Mouse (Mus musculus): ENCODE data around the gene Ccdc141. TPM values are rescaled to one million over a fixed set of nuclear protein-coding genes. Genes with fewer than 3 reads are reported as not detected.
A peak's percentile ranks its signal among the peaks of the same experiment; 100 is the strongest.

Gene Ccdc141
- polyA plus RNA-seq, 1 experiment from 2014 or later: 8.4 TPM

DNA sequence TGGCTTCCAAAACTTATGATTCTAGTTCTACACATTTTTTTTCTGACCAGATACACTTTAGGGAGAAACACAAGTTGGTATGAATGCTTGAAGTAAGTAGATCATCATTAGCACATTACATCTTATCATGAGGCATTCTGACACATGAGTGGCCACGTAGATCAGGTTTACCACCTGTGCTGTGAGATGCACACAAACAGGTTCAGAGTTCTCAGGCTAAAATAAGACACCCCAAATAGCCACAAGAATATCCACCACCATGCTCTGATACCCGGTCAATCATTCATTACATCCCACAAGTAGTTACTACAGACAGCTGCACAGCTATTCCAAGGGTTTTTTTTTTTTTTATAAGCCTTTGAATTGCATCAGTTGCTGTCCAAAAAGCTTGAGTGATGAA is 59.3 kb downstream of the Ccdc141 start:
- no peak overlapping the region for H3K9ac ChIP-seq
- H3K4me3 ChIP-seq (ENCODE audit: low read depth, low read length): no peak overlapping the region
- H3K9me3 ChIP-seq (ENCODE audit: low read depth, low read length): no peaks in the 10 kb centered on the region
- H3K4me1 ChIP-seq (ENCODE audit: insufficient read depth): no peaks in the 10 kb centered on the region
- no peak for TF ChIP-seq CTCF (IDR thresholded peaks at IDR 0.05; ENCODE audit: low read depth)
- H3K4me2 ChIP-seq: no peak overlapping the region
- H3K36me3 ChIP-seq (ENCODE audit: insufficient read depth): no peaks in the 10 kb centered on the region
- no peaks in the 10 kb centered on the region for H3K27me3 ChIP-seq (ENCODE audit: insufficient read depth, low read length)
- H3K27ac ChIP-seq (ENCODE audit: low read depth): no peak overlapping the region
- ATAC-seq (ENCODE audit: insufficient read depth) (no peak), DNase-seq (no peak)
- 85% methylated on average over 2 of the region's 2 CpGs for WGBS

DNA sequence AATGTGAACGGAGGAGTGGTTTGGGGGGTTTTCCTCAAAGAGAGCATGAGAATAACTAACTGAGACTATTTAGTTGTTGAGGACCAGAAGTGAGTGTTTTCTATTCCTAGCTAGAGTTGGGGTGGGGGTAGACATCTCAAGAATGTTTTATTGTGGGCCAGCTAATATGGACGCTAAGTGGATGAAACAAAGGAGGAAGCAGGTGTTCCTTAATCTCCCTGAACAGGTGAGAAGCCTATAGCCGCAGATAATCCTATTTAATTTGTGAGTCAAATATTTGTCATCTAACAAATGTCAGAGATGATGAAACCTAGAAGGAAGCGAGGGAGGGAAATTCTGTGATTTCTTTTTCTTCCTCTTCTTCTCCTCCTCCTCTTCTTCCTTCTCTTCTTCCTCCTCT is 60.1 kb downstream of the Ccdc141 start:
- no peak overlapping the region for H3K4me3 ChIP-seq (ENCODE audit: low read depth, low read length)
- no peaks in the 10 kb centered on the region for H3K36me3 ChIP-seq (ENCODE audit: insufficient read depth)
- no peak overlapping the region for H3K4me2 ChIP-seq
- no peak for TF ChIP-seq CTCF (IDR thresholded peaks at IDR 0.05; ENCODE audit: low read depth)
- H3K27me3 ChIP-seq (ENCODE audit: insufficient read depth, low read length): no peaks in the 10 kb centered on the region
- ATAC-seq (ENCODE audit: insufficient read depth) (no peak), DNase-seq (no peak)
- 74% methylated on average over 4 of the region's 4 CpGs for WGBS
- H3K9me3 ChIP-seq (ENCODE audit: low read depth, low read length): no peaks in the 10 kb centered on the region
- H3K9ac ChIP-seq: no peak overlapping the region
- H3K27ac ChIP-seq (ENCODE audit: low read depth): no peak overlapping the region
- H3K4me1 ChIP-seq (ENCODE audit: insufficient read depth): no peaks in the 10 kb centered on the region

DNA sequence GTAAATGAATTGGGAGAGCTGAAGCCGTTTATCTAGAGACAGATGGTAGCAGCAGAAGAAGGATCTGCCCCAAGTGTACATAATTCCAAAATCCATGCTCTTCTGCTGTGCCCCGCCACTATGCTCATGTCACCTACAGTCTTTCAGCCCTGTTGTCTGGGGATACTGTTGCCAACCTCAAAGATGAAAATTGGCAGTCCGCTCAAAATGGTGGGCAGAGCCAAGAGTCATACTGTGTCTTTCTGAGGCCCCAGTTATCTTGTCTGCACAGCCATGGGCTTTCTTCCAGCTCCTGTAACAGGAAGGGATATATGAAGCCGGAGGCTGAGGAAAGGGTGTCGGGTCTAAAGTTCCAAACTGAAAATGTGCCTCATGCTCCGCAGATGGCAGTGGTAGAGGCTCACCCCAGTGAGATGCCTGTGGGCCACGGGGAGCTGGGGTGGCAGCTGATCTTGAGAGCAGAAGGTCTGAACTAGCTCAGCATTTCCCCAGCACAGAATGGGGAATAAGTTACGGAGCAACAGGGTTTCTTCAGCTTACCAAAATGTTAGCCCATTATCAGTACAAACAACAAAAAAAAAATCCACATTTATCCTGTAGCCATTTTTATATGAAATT is 60.8 kb downstream of the Ccdc141 start:
- DNase-seq (peak; percentile 35), ATAC-seq (ENCODE audit: insufficient read depth) (no peak)
- Histone ChIP-seq H3K9ac (no peak overlapping the region), H3K27ac (ENCODE audit: low read depth) (no peak overlapping the region), H3K9me3 (ENCODE audit: low read depth, low read length) (no peaks in the 10 kb centered on the region), H3K36me3 (ENCODE audit: insufficient read depth) (no peaks in the 10 kb centered on the region), H3K27me3 (ENCODE audit: insufficient read depth, low read length) (no peaks in the 10 kb centered on the region), H3K4me3 (ENCODE audit: low read depth, low read length) (no peak overlapping the region), H3K4me2 (no peak overlapping the region), H3K4me1 (ENCODE audit: insufficient read depth) (no peaks in the 10 kb centered on the region)
- no peak for TF ChIP-seq CTCF (IDR thresholded peaks at IDR 0.05; ENCODE audit: low read depth)
- WGBS: 73% methylated on average over 8 of the region's 8 CpGs

DNA sequence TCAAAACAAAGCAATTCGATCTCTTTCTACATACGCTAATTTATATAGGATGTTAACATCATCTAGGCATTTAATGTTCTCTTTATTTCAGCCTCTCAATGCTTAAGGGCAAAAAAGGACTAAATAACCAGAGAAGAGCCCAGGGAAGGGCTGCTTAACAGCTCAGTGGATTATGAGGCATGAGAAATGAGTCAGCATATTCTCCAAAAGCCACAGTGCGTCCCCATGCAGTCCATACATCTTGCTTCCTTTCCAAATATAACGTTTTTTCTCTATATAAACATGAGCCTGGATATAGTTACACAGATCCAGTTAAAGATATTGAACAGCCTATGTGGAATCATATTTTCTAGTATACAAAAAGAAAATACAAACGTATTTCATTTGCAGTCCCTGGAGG is 61.9 kb downstream of the Ccdc141 start:
- no peak overlapping the region for H3K4me3 ChIP-seq (ENCODE audit: low read depth, low read length)
- H3K27me3 ChIP-seq (ENCODE audit: insufficient read depth, low read length): no peaks in the 10 kb centered on the region
- 67% methylated on average over 5 of the region's 5 CpGs for WGBS
- DNase-seq (no peak), ATAC-seq (ENCODE audit: insufficient read depth) (no peak)
- TF ChIP-seq CTCF (IDR thresholded peaks at IDR 0.05; ENCODE audit: low read depth): no peak
- H3K4me1 ChIP-seq (ENCODE audit: insufficient read depth): no peaks in the 10 kb centered on the region
- no peaks in the 10 kb centered on the region for H3K36me3 ChIP-seq (ENCODE audit: insufficient read depth)
- no peak overlapping the region for H3K27ac ChIP-seq (ENCODE audit: low read depth)
- no peaks in the 10 kb centered on the region for H3K9me3 ChIP-seq (ENCODE audit: low read depth, low read length)
- H3K4me2 ChIP-seq: no peak overlapping the region
- H3K9ac ChIP-seq: no peak overlapping the region

DNA sequence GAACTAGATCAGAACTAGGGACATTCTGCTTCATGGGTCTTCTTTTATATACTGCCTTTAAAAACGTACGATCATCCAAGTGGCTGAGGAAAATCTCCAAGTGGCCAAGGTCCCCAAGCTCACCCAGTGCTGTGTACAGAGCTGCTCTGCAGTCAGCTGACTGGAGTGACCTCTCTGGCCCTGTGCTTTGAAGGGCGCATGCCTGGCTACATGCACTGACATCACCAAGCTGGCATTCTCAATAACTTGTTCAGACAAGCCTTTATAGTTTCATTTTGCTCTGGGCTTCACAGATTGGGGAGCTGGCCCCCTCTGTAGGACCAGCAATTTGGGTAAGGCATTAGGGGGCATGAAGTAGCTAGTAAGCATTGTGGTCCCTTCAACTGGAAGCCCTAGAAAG is 64.3 kb downstream of the Ccdc141 start:
- Histone ChIP-seq H3K4me3 (ENCODE audit: low read depth, low read length) (no peak overlapping the region), H3K27me3 (ENCODE audit: insufficient read depth, low read length) (no peaks in the 10 kb centered on the region), H3K27ac (ENCODE audit: low read depth) (no peak overlapping the region), H3K4me2 (no peak overlapping the region), H3K4me1 (ENCODE audit: insufficient read depth) (no peaks in the 10 kb centered on the region), H3K36me3 (ENCODE audit: insufficient read depth) (no peaks in the 10 kb centered on the region), H3K9ac (no peak overlapping the region), H3K9me3 (ENCODE audit: low read depth, low read length) (no peaks in the 10 kb centered on the region)
- DNase-seq: no peak
- no peak for ATAC-seq (ENCODE audit: insufficient read depth)
- WGBS: 86% methylated on average over 3 of the region's 3 CpGs
- no peak for TF ChIP-seq CTCF (IDR thresholded peaks at IDR 0.05; ENCODE audit: low read depth)

DNA sequence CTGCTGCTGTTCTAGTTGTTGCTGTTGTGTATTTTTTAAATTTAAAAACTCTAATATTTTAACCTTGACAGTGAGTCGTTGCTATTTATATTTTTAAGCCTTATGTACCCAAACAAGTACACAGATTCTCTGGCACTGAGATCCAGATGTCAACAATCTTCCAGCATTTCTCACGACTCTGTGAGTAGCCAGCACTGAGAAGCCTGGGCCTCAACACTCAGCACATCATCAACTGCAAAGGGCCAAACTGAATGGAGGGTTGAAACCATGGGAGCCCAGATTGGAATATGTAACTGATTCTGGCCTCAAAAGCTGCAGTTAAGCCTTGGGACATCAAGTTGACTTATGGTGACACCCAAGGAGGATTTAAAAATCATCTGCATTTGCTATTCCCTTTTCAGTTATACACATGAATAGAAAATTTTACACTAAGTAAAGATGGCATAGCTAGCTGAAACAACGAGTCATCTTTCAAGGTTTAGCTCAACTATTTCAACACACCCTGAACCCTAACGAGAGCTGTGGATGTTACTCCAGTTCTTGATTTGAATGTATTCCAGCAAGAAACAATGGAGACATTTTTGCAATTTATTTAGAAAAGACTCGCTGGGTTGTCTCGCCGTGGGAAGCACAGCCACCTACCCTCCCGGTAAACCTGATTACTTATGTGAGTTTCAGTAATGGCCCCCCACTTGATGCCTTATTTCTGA is 65.3 kb downstream of the Ccdc141 start:
- Histone ChIP-seq H3K4me3 (ENCODE audit: low read depth, low read length) (no peak overlapping the region), H3K9ac (no peak overlapping the region), H3K27me3 (ENCODE audit: insufficient read depth, low read length) (no peaks in the 10 kb centered on the region), H3K4me2 (no peak overlapping the region), H3K9me3 (ENCODE audit: low read depth, low read length) (no peaks in the 10 kb centered on the region), H3K4me1 (ENCODE audit: insufficient read depth) (no peaks in the 10 kb centered on the region), H3K27ac (ENCODE audit: low read depth) (no peak overlapping the region), H3K36me3 (ENCODE audit: insufficient read depth) (no peaks in the 10 kb centered on the region)
- DNase-seq (peak; percentile 65), ATAC-seq (ENCODE audit: insufficient read depth) (no peak)
- TF ChIP-seq CTCF (IDR thresholded peaks at IDR 0.05; ENCODE audit: low read depth): no peak
- WGBS: 74% methylated on average over 8 of the region's 8 CpGs

DNA sequence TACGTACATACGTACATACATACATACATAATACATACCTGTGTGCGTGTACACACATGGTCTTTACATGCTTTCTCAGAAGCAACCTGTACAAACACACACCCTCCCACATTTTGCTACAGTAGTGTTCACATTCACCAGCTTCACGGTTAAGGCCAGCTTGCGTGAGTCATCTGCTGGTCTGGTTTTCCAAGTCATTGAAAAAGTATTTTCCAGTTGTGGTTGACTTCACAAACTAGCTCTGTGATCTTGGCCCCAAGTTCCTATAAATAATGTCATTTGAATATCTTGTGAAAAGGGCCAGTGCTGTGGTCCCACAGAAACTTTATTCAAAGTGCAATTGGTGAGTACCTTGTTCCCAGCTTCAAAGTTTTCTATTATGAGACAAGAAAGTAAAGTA is 67.9 kb downstream of the Ccdc141 start:
- no peak for TF ChIP-seq CTCF (IDR thresholded peaks at IDR 0.05; ENCODE audit: low read depth)
- no peak for ATAC-seq (ENCODE audit: insufficient read depth)
- no peak overlapping the region for H3K4me3 ChIP-seq (ENCODE audit: low read depth, low read length)
- no peaks in the 10 kb centered on the region for H3K4me1 ChIP-seq (ENCODE audit: insufficient read depth)
- H3K27ac ChIP-seq (ENCODE audit: low read depth): no peak overlapping the region
- H3K36me3 ChIP-seq (ENCODE audit: insufficient read depth): no peaks in the 10 kb centered on the region
- no peak for DNase-seq
- H3K4me2 ChIP-seq: no peak overlapping the region
- WGBS: 91% methylated on average over 5 of the region's 5 CpGs
- no peaks in the 10 kb centered on the region for H3K27me3 ChIP-seq (ENCODE audit: insufficient read depth, low read length)
- H3K9me3 ChIP-seq (ENCODE audit: low read depth, low read length): no peaks in the 10 kb centered on the region
- no peak overlapping the region for H3K9ac ChIP-seq
